Mouse (Mus musculus): ENCODE measurements around the gene Dmrt3.

The Dmrt3 gene

GRCm38 (mm10) chr19:25610015-25610410 lies at the start of gene Dmrt3:
Gene Dmrt3, plus strand, starts transcription at chr19:25610301.
- no peak for DNase-seq (ENCODE audit: low spot score)

GRCm38 (mm10) chr19:25564430-25564829 lies 45.7 kb upstream of the Dmrt3 start:
- DNase-seq (ENCODE audit: low spot score) = no peak

DNA sequence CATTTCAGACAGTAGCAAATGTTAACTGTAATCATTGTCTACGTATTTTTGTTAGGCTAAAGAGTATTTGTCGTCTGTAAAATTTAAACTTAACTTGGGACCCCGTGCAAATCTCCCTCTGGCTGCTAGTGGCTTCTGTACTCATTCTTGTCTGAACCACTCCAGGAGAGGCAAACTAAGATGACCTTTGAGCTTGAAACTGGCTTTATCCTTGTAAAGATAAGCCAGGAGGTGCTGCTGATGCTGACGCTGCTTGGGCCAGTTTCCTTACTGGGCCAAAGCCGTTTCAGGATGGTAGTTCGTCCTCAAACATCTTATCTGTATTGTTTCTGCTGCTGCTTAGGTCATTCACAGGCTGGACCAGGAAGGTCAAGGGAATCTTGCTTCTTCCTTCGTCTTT lies 40.3 kb upstream of the Dmrt3 start:
- DNase-seq (ENCODE audit: low spot score) = no peak

GRCm38 (mm10) chr19:25574431-25574830 lies 35.7 kb upstream of the Dmrt3 start:
- DNase-seq (ENCODE audit: low spot score) = no peak

DNA sequence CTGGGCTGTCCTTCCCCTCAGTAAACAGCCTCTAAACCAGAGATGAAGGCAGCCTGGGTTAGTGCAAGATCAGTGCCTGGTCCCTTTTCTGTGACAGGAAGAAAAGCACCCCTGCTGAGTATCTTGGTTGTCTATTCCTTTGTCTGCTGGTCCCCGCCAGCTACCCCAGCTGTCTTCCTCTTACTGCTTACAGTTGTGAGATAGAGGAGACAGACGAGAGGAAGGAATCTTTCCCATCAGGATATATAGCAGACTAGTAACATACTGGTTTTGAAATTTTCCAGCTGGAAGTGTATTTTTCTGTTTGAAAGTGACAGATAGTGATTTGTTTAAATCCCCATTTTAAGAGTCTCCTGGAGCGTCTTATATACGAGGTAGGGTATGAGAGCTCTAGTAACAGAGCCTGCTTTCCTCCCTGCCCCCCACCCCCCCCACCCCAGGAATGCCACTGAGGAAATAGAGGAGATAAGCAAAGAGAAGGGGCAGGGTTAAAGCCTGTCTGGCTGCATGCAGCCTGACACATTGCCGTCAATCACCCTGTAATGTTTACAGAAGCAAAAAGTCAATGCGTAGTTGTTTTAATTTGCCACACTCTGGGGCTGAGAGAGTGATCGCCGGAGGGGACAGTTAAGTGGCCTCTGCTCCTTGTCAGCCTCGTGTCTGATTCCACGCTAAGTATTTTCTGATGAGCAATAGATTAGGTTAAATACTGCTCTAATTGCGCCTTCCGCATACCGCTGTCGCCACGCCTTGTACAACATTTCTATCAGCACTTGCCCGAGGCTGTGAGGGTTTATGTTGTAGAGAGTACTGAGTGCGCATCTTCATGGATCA lies 34.9 kb upstream of the Dmrt3 start:
- DNase-seq (ENCODE audit: low spot score) = no peak

DNA sequence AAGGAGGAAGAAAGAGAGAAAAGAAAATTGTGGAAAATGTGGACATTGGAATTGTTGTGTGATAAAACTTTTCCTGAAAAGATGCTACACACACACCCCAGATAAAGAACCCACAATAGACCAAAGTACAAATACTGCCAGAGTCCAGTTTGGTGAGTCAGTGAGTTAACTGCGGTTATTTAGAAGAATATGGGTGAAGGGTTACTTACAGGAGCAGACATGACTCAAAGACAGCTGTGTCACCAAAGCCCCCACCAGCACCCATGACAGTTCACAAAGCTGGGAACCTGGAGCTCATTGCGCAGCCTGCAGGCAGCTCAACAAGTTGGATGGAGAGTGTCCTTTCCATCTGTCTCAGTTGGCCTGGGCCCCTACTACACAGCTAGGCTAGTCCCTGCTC lies 31.7 kb upstream of the Dmrt3 start:
- no peak for DNase-seq (ENCODE audit: low spot score)

GRCm38 (mm10) chr19:25579440-25579839 lies 30.7 kb upstream of the Dmrt3 start:
- DNase-seq (ENCODE audit: low spot score) = no peak

- DNase-seq (ENCODE audit: low spot score) = no peak
These were observed 12.3 kb upstream of the Dmrt3 start for GRCm38 (mm10) chr19:25597717-25598232.

GRCm38 (mm10) chr19:25598626-25599025 lies 11.5 kb upstream of the Dmrt3 start:
- DNase-seq (ENCODE audit: low spot score) = no peak

- no peak for DNase-seq (ENCODE audit: low spot score)
These were observed 8.1 kb upstream of the Dmrt3 start for GRCm38 (mm10) chr19:25601966-25602365.

DNA sequence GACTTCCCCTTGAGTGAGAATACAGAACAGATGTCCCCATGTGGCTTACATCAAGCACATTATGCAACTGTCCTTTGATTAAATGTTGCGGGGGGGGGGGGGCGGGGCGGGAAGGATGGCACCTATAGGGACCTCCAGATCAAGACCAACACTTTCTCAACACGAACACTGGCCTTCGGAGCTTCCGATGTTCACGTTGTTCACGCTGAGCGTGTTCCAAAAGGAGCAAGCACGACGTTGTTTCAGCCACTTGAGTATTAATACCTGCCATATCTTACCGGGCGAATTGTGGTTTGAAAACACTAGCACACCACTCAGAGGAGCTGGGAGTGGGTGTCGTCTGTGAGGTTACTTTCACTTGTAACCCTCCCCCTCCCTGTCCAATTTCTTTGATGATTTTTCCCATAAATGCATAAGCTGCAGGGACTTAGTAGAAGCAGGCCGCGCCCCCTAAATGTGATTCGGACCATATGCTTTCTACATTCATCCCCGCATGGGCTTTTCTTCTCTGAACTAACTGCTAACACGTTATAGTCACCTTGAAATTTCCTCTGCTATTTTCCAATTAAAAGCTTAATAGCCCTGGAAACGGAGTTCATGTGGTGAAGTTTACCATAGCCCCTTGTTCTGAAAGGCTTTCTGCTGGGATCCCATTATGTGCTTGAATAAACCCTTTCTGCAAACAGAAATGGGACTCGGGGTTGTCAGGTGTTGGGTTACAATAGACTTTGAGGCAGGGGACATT lies 2.5 kb upstream of the Dmrt3 start:
- no peak for DNase-seq (ENCODE audit: low spot score)

GRCm38 (mm10) chr19:25608206-25608580 lies 1.9 kb upstream of the Dmrt3 start:
- DNase-seq (ENCODE audit: low spot score) = no peak

- no peak for DNase-seq (ENCODE audit: low spot score)
These were observed 895 bp upstream of the Dmrt3 start for GRCm38 (mm10) chr19:25608961-25609850.

- DNase-seq (ENCODE audit: low spot score) = no peak
These were observed 460 bp downstream of the Dmrt3 start for GRCm38 (mm10) chr19:25610411-25611111.

DNA sequence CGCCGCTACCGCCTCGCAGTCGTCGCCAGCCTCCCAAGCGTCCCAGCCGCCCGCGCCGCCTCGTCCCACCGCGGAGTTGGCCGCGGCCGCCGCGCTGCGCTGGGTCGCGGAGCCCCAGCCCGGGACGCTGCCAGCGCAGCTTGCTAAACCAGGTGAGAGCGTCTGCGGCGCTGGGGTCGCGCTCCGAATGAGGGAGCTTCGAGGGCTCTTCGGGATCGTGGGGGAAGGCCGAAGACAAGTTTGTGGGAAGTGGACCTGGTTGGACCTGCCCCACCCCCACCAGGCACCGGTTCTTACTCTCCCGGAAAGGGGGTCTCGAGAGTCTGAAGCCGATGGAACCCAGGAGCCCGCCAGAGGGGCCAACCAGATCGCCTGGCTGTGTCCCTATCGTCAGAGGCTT lies 1.0 kb downstream of the Dmrt3 start:
- no peak for DNase-seq (ENCODE audit: low spot score)

- no peak for DNase-seq (ENCODE audit: low spot score)
These were observed 2.0 kb downstream of the Dmrt3 start for GRCm38 (mm10) chr19:25611876-25612805.

GRCm38 (mm10) chr19:25612806-25613295 lies 2.8 kb downstream of the Dmrt3 start:
- no peak for DNase-seq (ENCODE audit: low spot score)

DNA sequence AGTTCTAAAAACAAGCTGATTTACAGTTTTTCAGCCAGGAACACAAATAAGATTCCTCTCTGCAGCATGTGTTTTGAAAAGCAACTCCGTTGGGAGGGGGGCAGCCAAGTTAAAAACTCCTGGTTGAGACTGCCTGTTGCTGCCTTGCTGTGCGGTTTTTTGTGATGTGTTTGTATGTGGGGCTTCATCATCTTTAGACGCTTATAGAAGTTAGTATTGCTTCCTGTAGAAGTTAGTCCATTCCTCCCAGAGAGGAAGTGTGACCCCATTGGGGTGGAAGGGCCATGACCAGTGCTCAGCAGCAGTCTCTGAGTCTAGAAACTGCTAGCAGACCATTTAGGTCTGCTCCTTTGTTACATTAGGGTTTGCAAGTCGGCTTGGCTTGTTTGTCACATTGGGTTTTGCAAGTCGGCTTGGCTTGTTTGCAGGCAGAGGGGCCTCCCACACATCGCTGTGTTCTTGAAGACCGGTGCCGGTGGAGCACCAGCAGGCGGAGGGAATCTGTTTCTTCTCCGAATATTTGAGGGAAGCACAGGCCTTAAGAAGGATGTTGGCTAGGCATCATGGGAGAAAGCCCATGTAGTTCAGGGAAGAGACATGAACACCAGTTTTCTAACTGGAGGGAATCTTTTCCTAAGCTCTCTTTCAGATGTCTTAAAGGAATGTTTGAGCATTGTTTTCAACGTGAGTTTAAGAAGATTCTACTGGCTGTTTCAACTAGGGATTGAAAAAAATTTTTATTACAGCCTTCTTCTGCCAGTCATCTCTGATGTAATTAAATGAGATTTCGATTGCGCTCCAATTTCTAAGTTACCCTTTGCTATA lies 3.6 kb downstream of the Dmrt3 start:
- DNase-seq (ENCODE audit: low spot score) = no peak

- no peak for DNase-seq (ENCODE audit: low spot score)
These were observed 5.8 kb downstream of the Dmrt3 start for GRCm38 (mm10) chr19:25615889-25616288.
